Mouse (Mus musculus) intestine, embryonic 16.5 days (tissue): ENCODE results near the gene Rhbdd3. TPM values are rescaled to one million over a fixed set of nuclear protein-coding genes. Genes with fewer than 3 reads are reported as not detected.

Source experiments
- ATAC-seq: fragments of 200-750 bp; cut with Nextera tagmentation; 2 replicates; pipeline ENCODE4 v1.8.0; 2017; ENCODE audit warnings: moderate TSS enrichment, moderate library complexity
- H3K27ac ChIP-seq: fragments of 300-500 bp; sonication (generic); 2 replicates; pipeline ENCODE4 v1.5.1; 2014; ENCODE audit warnings: mild to moderate bottlenecking, low read length
- H3K27me3 ChIP-seq: fragments of 300-500 bp; sonication (generic); replicated peaks from 2 replicates; pipeline ENCODE4 v1.6.1; 2014; ENCODE audit warnings: low read length, control low read depth, mixed read lengths; ENCODE audit not compliant: control insufficient read depth, insufficient read depth
- H3K36me3 ChIP-seq: fragments of 300-500 bp; sonication (generic); 2 replicates; pipeline ENCODE4 v1.6.1; 2014; ENCODE audit warnings: low read length, control low read depth; ENCODE audit not compliant: control insufficient read depth, insufficient read depth
- H3K4me1 ChIP-seq: fragments of 300-500 bp; sonication (generic); 2 replicates; pipeline ENCODE4 v1.6.1; 2014; ENCODE audit warnings: low read length, control low read depth, mixed read lengths; ENCODE audit not compliant: control insufficient read depth, insufficient read depth
- H3K4me2 ChIP-seq: fragments of 300-500 bp; sonication (generic); 2 replicates; pipeline ENCODE4 v1.6.1; 2014; ENCODE audit warnings: low read depth, low read length, control low read depth
- H3K4me3 ChIP-seq: fragments of 300-500 bp; sonication (generic); 2 replicates; pipeline ENCODE4 v1.5.1; 2014; ENCODE audit warnings: mild to moderate bottlenecking, low read length
- H3K9ac ChIP-seq: fragments of 300-500 bp; sonication (generic); 2 replicates; pipeline ENCODE4 v1.6.1; 2014; ENCODE audit warnings: low read depth, low read length
- H3K9me3 ChIP-seq: fragments of 300-500 bp; sonication (generic); 2 replicates; pipeline ENCODE4 v1.6.1; 2016; ENCODE audit warnings: low read length, control low read depth; ENCODE audit not compliant: control insufficient read depth
- WGBS: fragments of 180-500 bp; shearing (Covaris S2); extraction: QIAGEN DNeasy Blood & Tissue Kit; methylation state at CpG from one replicate; pipeline ENCODE4 v1.1.7; 2014; 5-methylcytosine and 5-hydroxymethylcytosine counted together
- polyA plus RNA-seq: library from polyadenylated mRNA; unstranded; fragments of >200 nt; fragmentation: Nextera tagmentation; extraction: Ambion mirVana; gene quantifications from 2 replicates; pipeline ENCODE4 v1.2.1, GENCODE M21; 2015

The Rhbdd3 gene
- polyA plus RNA-seq, 1 experiment from 2014 or later: 32.5 TPM

GRCm38 (mm10) chr11:5102384-5102783 is 3.7 kb downstream of the Rhbdd3 start:
- Histone ChIP-seq H3K4me1 (peaks cover 8% of the 10 kb centered on the region), H3K9me3 (no peaks in the 10 kb centered on the region), H3K27ac (no peak overlapping the region), H3K9ac (no peak overlapping the region), H3K36me3 (peaks cover 2% of the 10 kb centered on the region), H3K27me3 (no peaks in the 10 kb centered on the region), H3K4me2 (no peak overlapping the region), H3K4me3 (no peak overlapping the region)
- 86% methylated on average over 7 of the region's 7 CpGs for WGBS
- no peak for ATAC-seq

GRCm38 (mm10) chr11:5103986-5104509 is 5.3 kb downstream of the Rhbdd3 start:
- 90% methylated on average over 4 of the region's 4 CpGs for WGBS
- no peak for ATAC-seq

GRCm38 (mm10) chr11:5109441-5109840 is 10.7 kb downstream of the Rhbdd3 start:
- ATAC-seq: no peak

More at GRCm38 (mm10) chr11:5103986-5104509, 5.3 kb downstream of the Rhbdd3 start:
- Histone ChIP-seq H3K36me3 (peaks cover 2% of the 10 kb centered on the region), H3K27me3 (no peaks in the 10 kb centered on the region), H3K4me3 (no peak overlapping the region), H3K9ac (no peak overlapping the region), H3K9me3 (no peaks in the 10 kb centered on the region), H3K27ac (no peak overlapping the region), H3K4me2 (no peak overlapping the region), H3K4me1 (peaks cover 8% of the 10 kb centered on the region)

GRCm38 (mm10) chr11:5113645-5114044 is 14.9 kb downstream of the Rhbdd3 start:
- Histone ChIP-seq H3K9me3 (no peaks in the 10 kb centered on the region), H3K9ac (0 out of 2 replicates have a peak overlapping the region, but pooled peaks have one; percentile 6), H3K27ac (no peak overlapping the region), H3K27me3 (no peaks in the 10 kb centered on the region), H3K4me3 (no peak overlapping the region), H3K4me2 (no peak overlapping the region), H3K36me3 (no peaks in the 10 kb centered on the region), H3K4me1 (no peaks in the 10 kb centered on the region)
- ATAC-seq: no peak
- WGBS: 85% methylated on average over 7 of the region's 7 CpGs

More at GRCm38 (mm10) chr11:5109441-5109840, 10.7 kb downstream of the Rhbdd3 start:
- Histone ChIP-seq H3K9me3 (no peaks in the 10 kb centered on the region), H3K4me2 (no peak overlapping the region), H3K4me3 (no peak overlapping the region), H3K9ac (no peak overlapping the region), H3K27ac (no peak overlapping the region), H3K4me1 (no peaks in the 10 kb centered on the region), H3K36me3 (0 out of 2 replicates have a peak, but pooled peaks cover 2% of the 10 kb centered on the region), H3K27me3 (no peaks in the 10 kb centered on the region)
- WGBS: 72% methylated on average over 8 of the region's 8 CpGs

GRCm38 (mm10) chr11:5114931-5115581 is 16.3 kb downstream of the Rhbdd3 start:
- Histone ChIP-seq H3K27ac (no peak overlapping the region), H3K4me2 (no peak overlapping the region), H3K9me3 (no peaks in the 10 kb centered on the region), H3K36me3 (no peaks in the 10 kb centered on the region), H3K9ac (no peak overlapping the region; the same call in 1 of the 2 replicates), H3K4me1 (no peaks in the 10 kb centered on the region), H3K4me3 (no peak overlapping the region), H3K27me3 (no peaks in the 10 kb centered on the region)
- ATAC-seq: peak; percentile 62
- WGBS: 27% methylated on average over 13 of the region's 13 CpGs

- H3K9me3 ChIP-seq: no peaks in the 10 kb centered on the region
- H3K9ac ChIP-seq: no peak overlapping the region
- ATAC-seq: no peak
- H3K4me1 ChIP-seq: no peaks in the 10 kb centered on the region
- WGBS: 68% methylated on average over 4 of the region's 4 CpGs
- H3K27ac ChIP-seq: no peak overlapping the region
- no peak overlapping the region for H3K4me2 ChIP-seq
- H3K36me3 ChIP-seq: 0 out of 2 replicates have a peak, but pooled peaks cover 5% of the 10 kb centered on the region
- H3K27me3 ChIP-seq: no peaks in the 10 kb centered on the region
- H3K4me3 ChIP-seq: no peak overlapping the region
Measured at GRCm38 (mm10) chr11:5125713-5126112, 27.0 kb downstream of the Rhbdd3 start.

GRCm38 (mm10) chr11:5129035-5129480 is 30.3 kb downstream of the Rhbdd3 start:
- 0 out of 2 replicates have a peak, but pooled peaks cover under 1% of the 10 kb centered on the region for H3K36me3 ChIP-seq
- H3K9ac ChIP-seq: no peak overlapping the region
- no peaks in the 10 kb centered on the region for H3K27me3 ChIP-seq
- ATAC-seq: peak; percentile 29; the same call in 1 of the 2 replicates
- H3K4me2 ChIP-seq: no peak overlapping the region
- H3K27ac ChIP-seq: no peak overlapping the region
- H3K4me3 ChIP-seq: no peak overlapping the region
- 40% methylated on average over 5 of the region's 5 CpGs for whole genome bisulfite sequencing
- H3K9me3 ChIP-seq: no peaks in the 10 kb centered on the region
- no peaks in the 10 kb centered on the region for H3K4me1 ChIP-seq

- no peak overlapping the region for H3K4me3 ChIP-seq
- H3K9ac ChIP-seq: no peak overlapping the region
- 67% methylated on average over 4 of the region's 4 CpGs for WGBS
- no peak overlapping the region for H3K4me2 ChIP-seq
- H3K27ac ChIP-seq: no peak overlapping the region
- H3K4me1 ChIP-seq: no peaks in the 10 kb centered on the region
- H3K9me3 ChIP-seq: no peaks in the 10 kb centered on the region
- no peaks in the 10 kb centered on the region for H3K27me3 ChIP-seq
- ATAC-seq: no peak; the same call in 1 of the 2 replicates
- no peaks in the 10 kb centered on the region for H3K36me3 ChIP-seq
Measured at GRCm38 (mm10) chr11:5130111-5130665, 31.5 kb downstream of the Rhbdd3 start.

GRCm38 (mm10) chr11:5132751-5133150 is 34.0 kb downstream of the Rhbdd3 start:
- ATAC-seq: no peak
- Histone ChIP-seq H3K36me3 (no peaks in the 10 kb centered on the region), H3K9ac (no peak overlapping the region), H3K27me3 (no peaks in the 10 kb centered on the region), H3K27ac (no peak overlapping the region), H3K9me3 (no peaks in the 10 kb centered on the region), H3K4me3 (no peak overlapping the region), H3K4me1 (0 out of 2 replicates have a peak, but pooled peaks cover 2% of the 10 kb centered on the region), H3K4me2 (no peak overlapping the region)
- 66% methylated on average over 4 of the region's 4 CpGs for WGBS
